Mouse (Mus musculus) heart, embryonic 11.5 days (tissue): Measurements from ENCODE around the gene Polr3h. TPM values are rescaled to one million over a fixed set of nuclear protein-coding genes. Genes with fewer than 3 reads are reported as not detected.

Source experiments
- ATAC-seq: fragments of 200-750 bp; cut with Nextera tagmentation; replicated peaks from 2 replicates; pipeline ENCODE4 v1.8.0; 2017; ENCODE audit warnings: moderate library complexity; ENCODE audit not compliant: insufficient number of reproducible peaks, low FRiP score, low TSS enrichment
- H3K27ac ChIP-seq: fragments of 300-500 bp; sonication (generic); 2 replicates; pipeline ENCODE4 v1.5.1; 2014; ENCODE audit warnings: mild to moderate bottlenecking, low read depth, low read length
- H3K27me3 ChIP-seq: fragments of 300-500 bp; sonication (generic); 2 replicates; pipeline ENCODE4 v1.6.1; 2014; ENCODE audit warnings: mild to moderate bottlenecking, low read length, mixed read lengths; ENCODE audit not compliant: control insufficient read depth, insufficient read depth
- H3K36me3 ChIP-seq: fragments of 300-500 bp; sonication (generic); 2 replicates; pipeline ENCODE4 v1.6.1; 2014; ENCODE audit warnings: mild to moderate bottlenecking, low read length, moderate library complexity, mixed read lengths; ENCODE audit not compliant: control insufficient read depth, insufficient read depth
- H3K4me1 ChIP-seq: fragments of 300-500 bp; sonication (generic); 2 replicates; pipeline ENCODE4 v1.6.1; 2014; ENCODE audit warnings: low read length; ENCODE audit not compliant: control insufficient read depth, insufficient read depth
- H3K4me2 ChIP-seq: fragments of 300-500 bp; sonication (generic); 2 replicates; pipeline ENCODE4 v1.6.1; 2014; ENCODE audit warnings: mild to moderate bottlenecking, moderate library complexity
- H3K4me3 ChIP-seq: fragments of 300-500 bp; sonication (generic); 2 replicates; pipeline ENCODE4 v1.5.1; 2014; ENCODE audit warnings: low read depth, low read length
- H3K9ac ChIP-seq: fragments of 300-500 bp; sonication (generic); 2 replicates; pipeline ENCODE4 v1.6.1; 2014; ENCODE audit warnings: mild to moderate bottlenecking, low read depth, low read length, moderate library complexity
- H3K9me3 ChIP-seq: fragments of 300-500 bp; sonication (generic); replicated peaks from 2 replicates; pipeline ENCODE4 v1.6.1; 2016; ENCODE audit warnings: low read length; ENCODE audit not compliant: control insufficient read depth
- WGBS: fragments of 180-500 bp; shearing (Covaris S2); extraction: QIAGEN DNeasy Blood & Tissue Kit; methylation state at CpG from one replicate; pipeline ENCODE4 v1.1.7; 2014; ENCODE audit not compliant: insufficient replicate concordance; 5-methylcytosine and 5-hydroxymethylcytosine counted together
- polyA plus RNA-seq: library from polyadenylated mRNA; unstranded; fragments of >200 nt; fragmentation: Nextera tagmentation; extraction: Ambion mirVana; gene quantifications from 2 replicates; pipeline ENCODE4 v1.2.1, GENCODE M21; 2014

The Polr3h gene
- polyA plus RNA-seq, 1 experiment from 2014 or later = 121 TPM

DNA sequence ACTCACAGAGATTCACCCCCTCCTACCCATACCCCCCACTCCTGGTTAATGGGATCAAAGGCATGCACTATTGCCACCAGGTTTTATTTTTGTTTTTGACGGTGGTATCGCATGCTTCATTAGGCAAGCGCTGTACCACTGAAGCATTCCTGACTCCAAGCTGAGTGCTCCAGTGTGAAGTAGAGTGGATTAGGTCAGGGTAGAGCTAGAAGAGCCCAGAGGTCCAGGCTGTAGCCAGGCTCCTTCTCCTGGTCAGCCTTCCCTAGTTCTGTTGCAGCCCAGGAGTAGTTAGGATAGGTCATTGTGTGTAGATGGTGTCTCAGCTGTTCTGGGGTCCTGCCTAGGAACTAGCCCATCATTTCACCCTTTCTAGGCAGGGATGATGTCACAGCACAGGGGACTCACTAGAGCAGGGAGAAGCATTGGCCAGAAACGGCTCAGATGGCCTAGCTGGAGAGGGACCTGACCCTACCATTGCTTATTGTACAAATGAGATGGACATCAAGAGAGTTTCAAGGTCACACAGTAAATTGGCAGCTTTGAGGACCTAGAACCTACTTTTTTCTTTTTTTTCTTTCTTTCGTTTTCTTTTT, 80.9 kb downstream of the Polr3h start:
- H3K9ac ChIP-seq = no peak overlapping the region
- peaks cover 7% of the 10 kb centered on the region for H3K4me1 ChIP-seq
- H3K27me3 ChIP-seq = no peaks in the 10 kb centered on the region
- H3K36me3 ChIP-seq = peaks cover 5% of the 10 kb centered on the region
- H3K4me2 ChIP-seq = no peak overlapping the region
- no peak for ATAC-seq
- no peak overlapping the region for H3K4me3 ChIP-seq
- no peak overlapping the region for H3K27ac ChIP-seq
- 72% methylated on average over 5 of the region's 5 CpGs for WGBS
- H3K9me3 ChIP-seq = no peaks in the 10 kb centered on the region

DNA sequence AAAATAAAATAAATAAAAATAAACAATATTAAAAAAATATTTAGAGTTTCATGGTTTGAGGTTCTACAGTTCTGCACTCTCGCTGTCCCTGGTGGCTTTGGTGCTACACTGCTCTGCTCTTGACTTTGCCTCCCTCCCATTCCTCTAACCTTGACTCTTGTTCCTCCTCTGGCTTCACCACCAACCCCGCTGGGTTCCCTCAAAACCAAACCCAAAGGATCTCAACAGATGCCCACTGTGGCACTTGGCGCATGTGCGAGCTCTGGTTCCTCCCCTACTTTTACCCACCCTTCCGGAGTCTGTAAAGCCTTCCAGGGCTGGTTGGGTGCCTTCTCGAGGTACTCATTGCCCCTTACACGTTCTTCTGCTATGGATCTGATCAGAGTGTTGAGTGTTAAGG, 83.8 kb downstream of the Polr3h start:
- Histone ChIP-seq H3K36me3 (no peaks in the 10 kb centered on the region; the same call in 1 of the 2 replicates), H3K4me2 (no peak overlapping the region), H3K4me1 (peaks cover 7% of the 10 kb centered on the region), H3K4me3 (no peak overlapping the region), H3K9ac (no peak overlapping the region), H3K27me3 (no peaks in the 10 kb centered on the region), H3K27ac (no peak overlapping the region), H3K9me3 (no peaks in the 10 kb centered on the region)
- 84% methylated on average over 7 of the region's 7 CpGs for WGBS
- ATAC-seq = no peak

DNA sequence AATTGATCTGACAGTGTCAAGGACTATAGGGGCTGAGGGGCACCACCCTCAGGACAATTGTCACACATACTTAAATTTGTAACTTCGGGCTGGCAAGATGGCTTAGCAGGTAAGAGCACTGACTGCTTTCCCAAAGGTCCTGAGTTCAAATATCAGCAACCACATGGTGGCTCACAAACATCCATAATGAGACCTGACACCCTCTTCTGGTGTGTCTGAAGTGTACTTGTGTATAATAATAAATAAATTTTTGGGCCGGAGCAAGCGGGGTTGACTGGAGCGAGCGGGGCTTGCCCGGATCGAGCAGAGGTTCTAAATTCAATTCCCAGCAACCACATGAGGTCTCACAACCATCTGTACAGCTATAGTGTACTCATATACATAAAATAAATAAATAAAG, 85.7 kb downstream of the Polr3h start:
- peaks cover 7% of the 10 kb centered on the region; the same call in 1 of the 2 replicates for H3K4me1 ChIP-seq
- H3K4me2 ChIP-seq = no peak overlapping the region
- H3K27me3 ChIP-seq = no peaks in the 10 kb centered on the region
- H3K36me3 ChIP-seq = no peaks in the 10 kb centered on the region
- no peak overlapping the region for H3K27ac ChIP-seq
- no peaks in the 10 kb centered on the region for H3K9me3 ChIP-seq
- no peak overlapping the region for H3K9ac ChIP-seq
- no peak for ATAC-seq
- 90% methylated on average over 7 of the region's 7 CpGs for WGBS
- no peak overlapping the region for H3K4me3 ChIP-seq

DNA sequence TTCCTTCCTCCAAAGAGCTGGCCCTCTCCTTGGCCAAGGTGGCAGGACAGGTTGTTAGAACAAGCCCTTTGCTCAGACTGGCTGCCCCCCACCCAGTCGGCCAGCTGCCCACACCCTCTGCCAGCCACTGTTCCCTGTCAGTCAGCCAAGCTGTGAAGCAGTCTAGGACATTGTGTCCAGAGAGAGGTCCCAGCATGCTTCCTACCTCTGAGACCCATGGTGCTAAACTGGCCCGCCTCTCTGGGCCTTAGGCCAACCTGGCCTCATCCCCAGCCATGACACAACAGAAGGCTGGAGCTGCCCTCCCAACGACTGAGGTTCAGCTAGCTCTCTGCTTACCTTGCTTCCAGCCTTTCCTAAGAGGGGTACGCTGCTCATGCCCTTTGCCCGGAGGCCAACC, 86.4 kb downstream of the Polr3h start:
- no peaks in the 10 kb centered on the region for H3K36me3 ChIP-seq
- H3K4me1 ChIP-seq = peaks cover 7% of the 10 kb centered on the region; the same call in 1 of the 2 replicates
- H3K27ac ChIP-seq = no peak overlapping the region
- H3K9ac ChIP-seq = no peak overlapping the region
- ATAC-seq = no peak
- 67% methylated on average over 5 of the region's 5 CpGs for WGBS
- no peaks in the 10 kb centered on the region for H3K27me3 ChIP-seq
- no peak overlapping the region for H3K4me2 ChIP-seq
- H3K9me3 ChIP-seq = no peaks in the 10 kb centered on the region
- no peak overlapping the region for H3K4me3 ChIP-seq

DNA sequence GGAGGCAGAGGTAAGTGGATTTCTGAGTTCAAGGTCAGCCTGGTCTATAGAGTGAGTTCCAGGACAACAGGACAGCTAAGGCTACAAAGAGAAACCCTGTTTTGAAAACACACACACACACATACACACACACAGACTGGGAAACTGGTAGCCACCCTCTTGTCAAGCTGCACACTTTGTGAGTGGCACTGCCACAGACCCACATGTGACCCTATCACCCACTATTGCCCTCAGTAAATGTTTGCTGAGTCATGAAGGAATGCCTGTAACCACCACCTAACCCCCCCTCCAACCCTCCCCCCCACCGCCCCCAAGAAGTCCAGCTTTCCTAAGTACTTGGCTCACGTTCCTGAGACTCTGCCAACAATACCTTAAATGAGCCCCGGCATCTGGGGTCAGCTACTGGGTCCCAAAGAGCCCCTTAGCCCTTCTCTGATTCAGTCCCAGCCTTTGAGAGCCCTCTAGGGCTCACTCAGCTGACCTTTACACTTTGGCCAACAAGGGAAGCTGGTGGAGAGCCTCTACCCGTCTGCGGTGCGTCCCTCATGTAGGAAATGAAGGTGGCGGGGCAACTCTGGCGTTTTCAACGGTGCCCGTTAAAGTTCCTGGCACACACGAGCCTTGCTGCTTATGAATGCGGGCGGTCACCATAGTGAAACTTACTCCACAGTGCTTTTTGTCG, 87.3 kb downstream of the Polr3h start:
- Histone ChIP-seq H3K4me3 (no peak overlapping the region), H3K4me1 (peaks cover 9% of the 10 kb centered on the region; the same call in 1 of the 2 replicates), H3K9me3 (no peaks in the 10 kb centered on the region), H3K9ac (no peak overlapping the region), H3K36me3 (no peaks in the 10 kb centered on the region), H3K27me3 (no peaks in the 10 kb centered on the region), H3K27ac (no peak overlapping the region), H3K4me2 (no peak overlapping the region)
- no peak for ATAC-seq
- 70% methylated on average over 14 of the region's 14 CpGs for WGBS

Other genes starting within 250 kb of the Polr3h start
- 0.44 and 1.5 TPM in 2 replicates for gene Chadl, start 229.0 kb downstream of the Polr3h start, polyA plus RNA-seq
- 26.9 and 36.8 TPM in 2 replicates for gene Zc3h7b, start 181.2 kb downstream of the Polr3h start, polyA plus RNA-seq
- gene Rangap1, start 180.7 kb downstream of the Polr3h start, polyA plus RNA-seq = 96.3 and 105 TPM in 2 replicates
- 15.0 and 16.3 TPM in 2 replicates for gene Tef, start 123.8 kb downstream of the Polr3h start, polyA plus RNA-seq
- gene Tob2, start 67.4 kb downstream of the Polr3h start, polyA plus RNA-seq = 9.9 and 12.1 TPM in 2 replicates
- gene Phf5a, start 54.3 kb downstream of the Polr3h start, polyA plus RNA-seq = 119 and 131 TPM in 2 replicates
- 398 and 483 TPM in 2 replicates for gene Aco2, start 53.9 kb downstream of the Polr3h start, polyA plus RNA-seq
- 6.7 and 6.8 TPM in 2 replicates for gene Csdc2, start 10.5 kb upstream of the Polr3h start, polyA plus RNA-seq
- gene Pmm1, start 34.7 kb upstream of the Polr3h start, polyA plus RNA-seq = 22.5 and 22.6 TPM in 2 replicates
- not detected in 2 replicates for gene 1700029P11Rik, start 54.3 kb upstream of the Polr3h start, polyA plus RNA-seq
- gene Xrcc6, start 61.6 kb upstream of the Polr3h start, polyA plus RNA-seq = 80.9 and 81.0 TPM in 2 replicates
- 23.8 TPM in 2 replicates for gene Desi1, start 107.6 kb upstream of the Polr3h start, polyA plus RNA-seq
- 193 and 203 TPM in 2 replicates for gene Snu13, start 121.4 kb upstream of the Polr3h start, polyA plus RNA-seq
- gene 4930407I10Rik, start 132.9 kb upstream of the Polr3h start, polyA plus RNA-seq = not detected in 2 replicates
- gene Mei1, start 143.8 kb upstream of the Polr3h start, polyA plus RNA-seq = not detected in 2 replicates
- 9.5 and 9.6 TPM in 2 replicates for gene Ccdc134, start 201.7 kb upstream of the Polr3h start, polyA plus RNA-seq
- gene Srebf2, start 220.9 kb upstream of the Polr3h start, polyA plus RNA-seq = 82.3 and 88.1 TPM in 2 replicates